Mouse (Mus musculus) right cerebral cortex, postnatal 36 days (tissue): ENCODE data around the gene Pard3b.
A peak's percentile ranks its signal among the peaks of the same experiment; 100 is the strongest.

ENCODE experiments used
- DNase-seq, 2 experiments: peaks; one replicate each; pipeline ENCODE4 v3.0.0; 2022; ENCODE audit warnings: low spot score in 2 of 2, mixed read lengths in 1 of 2

Pard3b gene

GRCm38 (mm10) chr1:62449193-62449875, 810.7 kb downstream of the Pard3b start:
- DNase-seq: no peak

- DNase-seq: no peak
Observed at GRCm38 (mm10) chr1:62465536-62465935, 826.9 kb downstream of the Pard3b start.

GRCm38 (mm10) chr1:62466544-62466943, 827.9 kb downstream of the Pard3b start:
- DNase-seq: no peak

- no peak for DNase-seq
Observed at GRCm38 (mm10) chr1:62483059-62483458, 844.4 kb downstream of the Pard3b start.

GRCm38 (mm10) chr1:62488871-62489270, 850.2 kb downstream of the Pard3b start:
- DNase-seq: no peak

GRCm38 (mm10) chr1:62499146-62499545, 860.5 kb downstream of the Pard3b start:
- DNase-seq: no peak

GRCm38 (mm10) chr1:62510501-62510900, 871.9 kb downstream of the Pard3b start:
- DNase-seq: no peak

GRCm38 (mm10) chr1:62511681-62512080, 873.1 kb downstream of the Pard3b start:
- no peak for DNase-seq

GRCm38 (mm10) chr1:62518621-62519213, 880.1 kb downstream of the Pard3b start:
- DNase-seq: no peak

GRCm38 (mm10) chr1:62521368-62521767, 882.7 kb downstream of the Pard3b start:
- no peak for DNase-seq

- no peak for DNase-seq
Observed at GRCm38 (mm10) chr1:62522761-62523160, 884.1 kb downstream of the Pard3b start.

- no peak for DNase-seq
Observed at GRCm38 (mm10) chr1:62527788-62528187, 889.2 kb downstream of the Pard3b start.

- no peak for DNase-seq
Observed at GRCm38 (mm10) chr1:62529941-62530340, 891.3 kb downstream of the Pard3b start.

GRCm38 (mm10) chr1:62532426-62533126, 894.0 kb downstream of the Pard3b start:
- no peak for DNase-seq

- no peak for DNase-seq
Observed at GRCm38 (mm10) chr1:62548953-62549352, 910.3 kb downstream of the Pard3b start.

GRCm38 (mm10) chr1:62550546-62550945, 911.9 kb downstream of the Pard3b start:
- no peak for DNase-seq

- peak in 1 of 2 experiments; percentile 14 for DNase-seq
Observed at GRCm38 (mm10) chr1:62551516-62551915, 912.9 kb downstream of the Pard3b start.

- DNase-seq: no peak
Observed at GRCm38 (mm10) chr1:62555838-62556237, 917.2 kb downstream of the Pard3b start.

GRCm38 (mm10) chr1:62562987-62563386, 924.4 kb downstream of the Pard3b start:
- no peak for DNase-seq

GRCm38 (mm10) chr1:62564245-62565119, 925.9 kb downstream of the Pard3b start:
- DNase-seq: no peak

- no peak for DNase-seq
Observed at GRCm38 (mm10) chr1:62565120-62565809, 926.6 kb downstream of the Pard3b start.
